Mouse (Mus musculus) forebrain, embryonic 15.5 days (tissue): ENCODE results near the gene Diaph2. TPM values are rescaled to one million over a fixed set of nuclear protein-coding genes. Genes with fewer than 3 reads are reported as not detected.

Experiments
- ATAC-seq: fragments of 200-750 bp; cut with Nextera tagmentation; replicated peaks from 2 replicates; pipeline ENCODE4 v1.8.0; 2017; ENCODE audit warnings: mild to moderate bottlenecking, moderate TSS enrichment, moderate library complexity
- H3K27ac ChIP-seq: fragments of 300-500 bp; sonication (generic); replicated peaks from 2 replicates; pipeline ENCODE4 v1.5.1; 2015; ENCODE audit warnings: mild to moderate bottlenecking, inconsistent platforms
- H3K27me3 ChIP-seq: fragments of 300-500 bp; sonication (generic); 2 replicates; pipeline ENCODE4 v1.6.1; 2015; ENCODE audit warnings: inconsistent platforms
- H3K36me3 ChIP-seq: fragments of 300-500 bp; sonication (generic); 2 replicates; pipeline ENCODE4 v1.6.1; 2015; ENCODE audit warnings: mild to moderate bottlenecking, inconsistent platforms
- H3K4me1 ChIP-seq: fragments of 300-500 bp; sonication (generic); 2 replicates; pipeline ENCODE4 v1.6.1; 2015; ENCODE audit warnings: inconsistent platforms
- H3K4me2 ChIP-seq: fragments of 300-500 bp; sonication (generic); replicated peaks from 2 replicates; pipeline ENCODE4 v1.6.1; 2015; ENCODE audit warnings: mild to moderate bottlenecking, inconsistent platforms
- H3K4me3 ChIP-seq: fragments of 300-500 bp; sonication (generic); 2 replicates; pipeline ENCODE4 v1.5.1; 2015; ENCODE audit warnings: mild to moderate bottlenecking, inconsistent platforms
- H3K9ac ChIP-seq: fragments of 300-500 bp; sonication (generic); replicated peaks from 2 replicates; pipeline ENCODE4 v1.6.1; 2015; ENCODE audit warnings: mild to moderate bottlenecking, inconsistent platforms
- H3K9me3 ChIP-seq: fragments of 300-500 bp; sonication (generic); 2 replicates; pipeline ENCODE4 v1.6.1; 2016; ENCODE audit warnings: inconsistent platforms
- WGBS: fragments of 180-500 bp; shearing (Covaris S2); methylation state at CpG from one replicate; pipeline ENCODE4 v1.1.7; 2015; ENCODE audit warnings: mixed read lengths; 5-methylcytosine and 5-hydroxymethylcytosine counted together
- polyA plus RNA-seq: library from polyadenylated mRNA; unstranded; fragments of >200 nt; fragmentation: Nextera tagmentation; extraction: Ambion mirVana; gene quantifications from 2 replicates; pipeline ENCODE4 v1.2.1, GENCODE M21; 2015

Diaph2 gene
- polyA plus RNA-seq, 1 experiment from 2014 or later = 6.1 TPM

GRCm38 (mm10) chrX:130205243-130205642 is 455.7 kb downstream of the Diaph2 start:
- H3K4me3 ChIP-seq = no peak overlapping the region
- H3K4me2 ChIP-seq = no peak overlapping the region
- H3K9ac ChIP-seq = no peak overlapping the region
- H3K9me3 ChIP-seq = no peaks in the 10 kb centered on the region
- 50% methylated on average over 2 of the region's 2 CpGs for WGBS
- no peaks in the 10 kb centered on the region for H3K36me3 ChIP-seq
- no peak overlapping the region for H3K27ac ChIP-seq
- no peak for ATAC-seq
- H3K4me1 ChIP-seq = no peaks in the 10 kb centered on the region
- no peaks in the 10 kb centered on the region for H3K27me3 ChIP-seq

GRCm38 (mm10) chrX:130212227-130212626 is 462.7 kb downstream of the Diaph2 start:
- no peaks in the 10 kb centered on the region for H3K36me3 ChIP-seq
- H3K27me3 ChIP-seq = no peaks in the 10 kb centered on the region
- H3K27ac ChIP-seq = no peak overlapping the region
- no peak for ATAC-seq
- no peak overlapping the region for H3K4me2 ChIP-seq
- H3K4me1 ChIP-seq = no peaks in the 10 kb centered on the region
- H3K9me3 ChIP-seq = no peaks in the 10 kb centered on the region
- 85% methylated on average over 4 of the region's 4 CpGs for WGBS
- no peak overlapping the region for H3K4me3 ChIP-seq
- H3K9ac ChIP-seq = no peak overlapping the region

GRCm38 (mm10) chrX:130212759-130213158 is 463.2 kb downstream of the Diaph2 start:
- H3K36me3 ChIP-seq = no peaks in the 10 kb centered on the region
- H3K4me2 ChIP-seq = no peak overlapping the region
- no peak overlapping the region for H3K9ac ChIP-seq
- ATAC-seq = no peak
- no peaks in the 10 kb centered on the region for H3K4me1 ChIP-seq
- no peak overlapping the region for H3K4me3 ChIP-seq
- no peak overlapping the region for H3K27ac ChIP-seq
- H3K9me3 ChIP-seq = no peaks in the 10 kb centered on the region
- WGBS = 75% methylated on average over 4 of the region's 4 CpGs
- H3K27me3 ChIP-seq = no peaks in the 10 kb centered on the region

- WGBS = 88% methylated on average over 1 of the region's 1 CpGs
- ATAC-seq = no peak
These were observed 480.5 kb downstream of the Diaph2 start for GRCm38 (mm10) chrX:130230045-130230444.

GRCm38 (mm10) chrX:130235167-130235566 is 485.6 kb downstream of the Diaph2 start:
- no peaks in the 10 kb centered on the region for H3K4me1 ChIP-seq
- no peaks in the 10 kb centered on the region for H3K27me3 ChIP-seq
- WGBS = 76% methylated on average over 1 of the region's 1 CpGs
- no peak overlapping the region for H3K4me2 ChIP-seq
- H3K9me3 ChIP-seq = no peaks in the 10 kb centered on the region
- ATAC-seq = no peak
- H3K9ac ChIP-seq = no peak overlapping the region
- no peaks in the 10 kb centered on the region for H3K36me3 ChIP-seq
- H3K4me3 ChIP-seq = no peak overlapping the region
- H3K27ac ChIP-seq = no peak overlapping the region

More at GRCm38 (mm10) chrX:130230045-130230444, 480.5 kb downstream of the Diaph2 start:
- Histone ChIP-seq H3K4me2 (no peak overlapping the region), H3K9me3 (no peaks in the 10 kb centered on the region), H3K4me1 (no peaks in the 10 kb centered on the region), H3K27me3 (no peaks in the 10 kb centered on the region), H3K27ac (no peak overlapping the region), H3K36me3 (no peaks in the 10 kb centered on the region), H3K4me3 (no peak overlapping the region), H3K9ac (no peak overlapping the region)

- H3K27me3 ChIP-seq = no peaks in the 10 kb centered on the region
- WGBS = 40% methylated on average over 1 of the region's 1 CpGs
- no peak; the same call in 1 of the 2 replicates for ATAC-seq
These were observed 497.1 kb downstream of the Diaph2 start for GRCm38 (mm10) chrX:130246652-130247051.

GRCm38 (mm10) chrX:130253664-130254063 is 504.1 kb downstream of the Diaph2 start:
- no peaks in the 10 kb centered on the region for H3K27me3 ChIP-seq
- H3K27ac ChIP-seq = no peak overlapping the region
- no peak overlapping the region for H3K4me2 ChIP-seq
- no peak for ATAC-seq
- H3K4me3 ChIP-seq = no peak overlapping the region
- no peaks in the 10 kb centered on the region for H3K4me1 ChIP-seq
- 77% methylated on average over 4 of the region's 4 CpGs for WGBS
- no peaks in the 10 kb centered on the region for H3K9me3 ChIP-seq
- no peaks in the 10 kb centered on the region for H3K36me3 ChIP-seq
- H3K9ac ChIP-seq = no peak overlapping the region

More at GRCm38 (mm10) chrX:130246652-130247051, 497.1 kb downstream of the Diaph2 start:
- H3K27ac ChIP-seq = no peak overlapping the region
- H3K36me3 ChIP-seq = no peaks in the 10 kb centered on the region
- no peak overlapping the region for H3K9ac ChIP-seq
- H3K4me2 ChIP-seq = no peak overlapping the region
- H3K4me1 ChIP-seq = no peaks in the 10 kb centered on the region
- H3K4me3 ChIP-seq = no peak overlapping the region
- no peaks in the 10 kb centered on the region for H3K9me3 ChIP-seq

- Histone ChIP-seq H3K4me3 (no peak overlapping the region), H3K9me3 (no peaks in the 10 kb centered on the region), H3K36me3 (no peaks in the 10 kb centered on the region), H3K9ac (no peak overlapping the region), H3K27ac (no peak overlapping the region), H3K4me1 (no peaks in the 10 kb centered on the region), H3K27me3 (no peaks in the 10 kb centered on the region), H3K4me2 (no peak overlapping the region)
- ATAC-seq = peak; percentile 78
These were observed 516.2 kb downstream of the Diaph2 start for GRCm38 (mm10) chrX:130265707-130266106.

- no peaks in the 10 kb centered on the region for H3K9me3 ChIP-seq
- no peaks in the 10 kb centered on the region for H3K27me3 ChIP-seq
- WGBS = 88% methylated on average over 4 of the region's 4 CpGs
- H3K4me3 ChIP-seq = no peak overlapping the region
- no peak overlapping the region for H3K9ac ChIP-seq
- ATAC-seq = no peak
- no peaks in the 10 kb centered on the region for H3K4me1 ChIP-seq
- no peak overlapping the region for H3K4me2 ChIP-seq
- H3K36me3 ChIP-seq = no peaks in the 10 kb centered on the region
- no peak overlapping the region for H3K27ac ChIP-seq
These were observed 529.6 kb downstream of the Diaph2 start for GRCm38 (mm10) chrX:130279144-130279543.

- WGBS = 77% methylated on average over 2 of the region's 2 CpGs
- H3K9ac ChIP-seq = no peak overlapping the region
- H3K27me3 ChIP-seq = no peaks in the 10 kb centered on the region
- no peaks in the 10 kb centered on the region for H3K4me1 ChIP-seq
- no peak overlapping the region for H3K4me2 ChIP-seq
- H3K4me3 ChIP-seq = no peak overlapping the region
- ATAC-seq = no peak
- no peaks in the 10 kb centered on the region for H3K9me3 ChIP-seq
- no peaks in the 10 kb centered on the region for H3K36me3 ChIP-seq
- no peak overlapping the region for H3K27ac ChIP-seq
These were observed 531.9 kb downstream of the Diaph2 start for GRCm38 (mm10) chrX:130281484-130281883.

- Histone ChIP-seq H3K4me2 (no peak overlapping the region), H3K4me3 (no peak overlapping the region), H3K4me1 (no peaks in the 10 kb centered on the region), H3K27ac (no peak overlapping the region), H3K9ac (no peak overlapping the region), H3K9me3 (no peaks in the 10 kb centered on the region), H3K27me3 (no peaks in the 10 kb centered on the region), H3K36me3 (no peaks in the 10 kb centered on the region)
- 89% methylated on average over 9 of the region's 9 CpGs for WGBS
- no peak for ATAC-seq
These were observed 537.5 kb downstream of the Diaph2 start for GRCm38 (mm10) chrX:130287032-130287431.

GRCm38 (mm10) chrX:130289775-130290174 is 540.2 kb downstream of the Diaph2 start:
- Histone ChIP-seq H3K9me3 (no peaks in the 10 kb centered on the region), H3K9ac (no peak overlapping the region), H3K27me3 (no peaks in the 10 kb centered on the region), H3K4me3 (no peak overlapping the region), H3K36me3 (no peaks in the 10 kb centered on the region), H3K4me1 (no peaks in the 10 kb centered on the region), H3K27ac (no peak overlapping the region), H3K4me2 (no peak overlapping the region)
- no peak for ATAC-seq
- 92% methylated on average over 5 of the region's 5 CpGs for WGBS

- no peak overlapping the region for H3K9ac ChIP-seq
- ATAC-seq = peak; percentile 11; the same call in 1 of the 2 replicates
- peaks cover 6% of the 10 kb centered on the region; the same call in 1 of the 2 replicates for H3K4me1 ChIP-seq
- no peak overlapping the region for H3K27ac ChIP-seq
- no peak overlapping the region for H3K4me2 ChIP-seq
- H3K9me3 ChIP-seq = no peaks in the 10 kb centered on the region
- no peaks in the 10 kb centered on the region for H3K36me3 ChIP-seq
- H3K27me3 ChIP-seq = no peaks in the 10 kb centered on the region
- H3K4me3 ChIP-seq = no peak overlapping the region
These were observed 601.4 kb downstream of the Diaph2 start for GRCm38 (mm10) chrX:130350808-130351435.
